Mouse (Mus musculus): ENCODE results near the gene Cbwd1.

The Cbwd1 gene

DNA sequence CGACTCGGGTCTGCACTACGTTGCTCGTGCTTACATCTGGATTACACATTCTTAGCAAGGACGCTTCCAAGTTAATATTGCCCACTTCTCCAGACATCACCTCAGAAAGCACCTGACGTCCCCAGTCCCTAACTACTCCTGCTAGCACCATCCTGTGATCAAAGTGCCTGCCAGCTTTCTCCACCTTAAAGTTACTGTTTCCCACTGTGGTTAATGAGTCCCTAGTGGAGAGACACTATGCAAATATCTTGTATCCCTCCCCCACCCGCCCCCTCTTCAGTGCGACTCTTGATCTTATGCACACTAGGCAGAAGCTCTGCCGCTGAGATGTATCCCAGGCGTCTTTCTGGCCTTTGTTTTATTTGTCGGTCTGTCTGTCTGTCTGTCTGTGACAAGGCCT lies 16.6 kb upstream of the Cbwd1 start:
- DNase-seq (ENCODE audit: low spot score in 2 of 2), result no peak

DNA sequence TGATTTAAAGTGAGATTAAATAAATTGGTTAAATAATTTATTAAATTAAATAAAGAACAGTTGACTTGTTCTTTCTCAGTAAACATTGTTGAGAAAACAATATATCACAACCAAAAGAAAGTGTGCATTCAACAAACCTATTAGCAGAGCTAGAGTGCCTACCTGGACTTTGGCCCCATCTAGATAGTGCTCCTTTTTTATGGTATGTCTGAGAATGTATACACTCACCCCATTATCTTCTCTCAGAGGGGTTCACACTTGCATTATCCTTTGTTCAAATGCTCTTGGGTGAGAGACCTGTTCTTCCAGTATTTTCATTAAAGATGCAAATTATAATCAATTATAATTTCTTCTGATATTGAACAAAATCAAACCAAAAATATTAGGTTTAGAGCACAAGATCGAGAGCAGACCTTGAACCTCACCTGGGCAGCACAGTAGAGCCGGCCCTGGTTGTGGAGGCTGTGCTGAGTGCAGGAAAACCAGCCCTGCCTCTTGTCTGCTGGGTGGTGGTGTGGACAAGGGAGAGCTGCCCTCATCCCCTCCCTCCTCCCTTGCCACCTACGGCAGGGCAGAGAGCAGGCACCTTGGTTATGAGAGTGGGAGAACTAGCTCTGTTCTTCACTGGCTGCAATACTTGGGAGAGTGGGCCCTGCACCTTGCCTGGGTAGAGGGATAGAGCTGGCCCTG lies 11.4 kb upstream of the Cbwd1 start:
- DNase-seq (ENCODE audit: low spot score in 2 of 2), result no peak

DNA sequence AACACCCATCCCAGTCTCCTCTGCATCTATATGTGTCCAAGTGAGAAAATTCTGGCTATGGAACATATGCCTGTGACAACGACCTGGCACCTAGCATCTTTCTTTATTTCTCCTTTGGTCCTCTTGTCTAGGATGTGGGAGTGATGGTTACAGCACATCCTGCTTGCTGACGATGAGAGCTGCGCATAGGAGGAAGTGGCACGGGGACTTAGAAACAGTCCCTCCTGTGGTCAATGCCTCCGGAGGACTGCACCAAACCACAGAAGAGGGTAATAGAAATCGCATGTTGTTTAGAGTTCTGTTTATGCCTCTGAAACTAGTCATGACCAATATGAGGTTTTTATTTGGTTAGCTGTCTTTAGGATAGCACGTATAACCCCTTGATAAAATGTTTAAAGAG lies 9.9 kb upstream of the Cbwd1 start:
- DNase-seq (ENCODE audit: low spot score in 2 of 2), result no peak

DNA sequence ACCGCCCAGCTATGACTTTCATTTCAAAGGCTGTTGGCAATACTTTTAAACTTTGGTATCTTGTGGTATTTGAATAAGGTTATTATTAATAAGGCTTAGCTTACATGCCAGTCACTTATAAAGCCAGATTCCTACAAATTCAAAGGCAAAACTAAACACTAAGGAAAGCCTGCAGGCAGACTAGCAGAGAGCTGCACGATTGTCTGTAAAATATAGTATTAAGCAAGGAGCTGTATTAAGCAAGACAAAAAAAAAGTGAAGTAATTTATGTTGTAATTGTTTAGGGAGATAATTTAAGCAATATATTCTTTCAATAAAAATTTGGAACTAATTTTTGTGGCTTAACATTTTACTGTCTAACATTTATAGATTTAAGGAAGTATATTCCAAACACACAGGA lies 5.5 kb upstream of the Cbwd1 start:
- no peak for DNase-seq (ENCODE audit: low spot score in 2 of 2)

DNA sequence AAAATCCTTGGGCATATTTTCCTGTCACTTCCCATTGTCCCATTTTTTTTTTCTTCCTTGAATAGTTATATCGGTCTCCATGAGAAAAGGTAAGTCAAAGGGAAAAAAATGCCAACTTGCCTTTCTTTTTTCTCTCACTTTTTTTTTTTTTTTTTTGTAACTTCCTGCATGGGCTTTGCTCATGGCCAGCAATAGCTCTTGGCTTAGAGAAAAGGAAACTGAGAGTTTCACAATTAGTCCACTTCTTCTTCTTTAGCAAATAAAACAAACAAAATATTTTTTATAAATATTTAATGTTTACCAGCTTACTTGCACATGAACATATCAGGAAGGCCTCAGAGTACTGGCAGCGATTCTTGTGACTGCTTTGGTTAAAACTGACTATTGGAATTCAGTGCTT lies 4.8 kb upstream of the Cbwd1 start:
- DNase-seq (ENCODE audit: low spot score in 2 of 2), result no peak

DNA sequence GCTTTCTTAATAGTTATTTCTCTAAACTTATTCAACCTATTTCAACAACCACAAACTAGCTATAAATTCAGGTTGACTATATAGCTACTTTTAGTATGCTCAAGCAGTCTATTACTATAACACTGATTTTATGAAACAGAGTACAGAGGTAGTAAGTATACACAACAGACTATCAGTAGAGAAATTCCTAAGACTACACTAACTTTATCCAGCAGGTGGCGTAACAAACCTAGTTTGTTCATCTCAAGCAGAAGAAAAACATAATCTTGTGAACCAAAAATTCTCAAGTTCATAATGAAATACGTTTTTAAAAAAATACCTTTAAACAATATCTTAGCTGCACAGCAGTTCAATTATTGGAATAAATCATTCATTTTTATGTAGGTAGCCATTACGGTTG lies 2.9 kb downstream of the Cbwd1 start:
- DNase-seq (ENCODE audit: low spot score in 2 of 2), result no peak

DNA sequence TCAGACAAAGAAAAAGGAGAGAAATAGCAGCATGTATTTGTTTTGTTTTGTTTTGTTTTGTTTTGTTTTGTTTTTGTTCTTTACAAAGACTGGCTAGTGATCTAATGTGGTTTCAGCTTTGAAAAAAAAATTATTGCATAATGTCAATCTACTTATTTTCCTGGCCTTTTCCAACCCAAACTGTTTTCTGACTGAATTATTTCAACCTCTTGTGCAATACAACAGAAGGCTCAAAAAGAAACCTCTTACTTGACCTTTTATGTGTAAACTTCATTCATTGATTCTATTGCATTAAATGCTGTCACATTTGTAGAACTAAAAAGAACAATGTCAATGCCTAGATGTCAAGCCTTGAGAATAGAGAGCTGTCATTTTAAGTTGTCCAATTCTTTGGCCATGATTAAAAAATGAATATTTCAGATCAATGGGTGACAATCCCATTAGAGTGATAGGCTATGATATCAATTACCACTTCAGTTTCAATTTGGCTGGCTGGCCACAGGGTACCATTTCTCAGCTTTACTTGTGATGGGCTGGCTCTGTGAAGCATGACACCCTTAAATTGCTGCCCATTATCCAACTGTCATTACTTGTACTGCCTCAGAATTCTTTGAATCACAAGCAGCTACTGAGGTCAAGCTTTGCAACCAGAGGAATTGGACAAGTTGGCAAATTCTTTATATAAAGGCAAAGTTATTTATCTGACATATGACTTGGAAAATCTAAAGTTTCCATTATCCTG lies 15.7 kb downstream of the Cbwd1 start:
- DNase-seq (ENCODE audit: low spot score in 2 of 2), result no peak

DNA sequence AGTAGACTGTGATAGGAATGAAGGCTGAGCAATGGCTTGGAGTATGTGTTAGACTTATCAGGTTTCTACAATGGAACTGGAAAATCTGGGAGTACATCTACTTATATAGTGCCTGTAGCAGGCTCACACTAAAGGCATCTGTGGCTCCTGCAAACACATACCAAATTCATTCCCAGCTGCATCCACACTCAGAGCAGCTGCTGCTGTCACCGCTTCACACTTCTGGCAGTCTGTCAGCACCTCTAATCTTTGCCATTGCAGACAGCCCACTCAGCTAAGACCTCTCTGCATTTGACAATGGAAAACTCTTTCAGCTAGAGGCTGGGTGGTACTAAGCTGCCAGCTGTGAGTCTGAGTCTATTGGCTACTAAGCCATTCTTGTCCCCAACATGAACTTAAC lies 24.3 kb downstream of the Cbwd1 start:
- DNase-seq (ENCODE audit: low spot score in 2 of 2), result no peak

DNA sequence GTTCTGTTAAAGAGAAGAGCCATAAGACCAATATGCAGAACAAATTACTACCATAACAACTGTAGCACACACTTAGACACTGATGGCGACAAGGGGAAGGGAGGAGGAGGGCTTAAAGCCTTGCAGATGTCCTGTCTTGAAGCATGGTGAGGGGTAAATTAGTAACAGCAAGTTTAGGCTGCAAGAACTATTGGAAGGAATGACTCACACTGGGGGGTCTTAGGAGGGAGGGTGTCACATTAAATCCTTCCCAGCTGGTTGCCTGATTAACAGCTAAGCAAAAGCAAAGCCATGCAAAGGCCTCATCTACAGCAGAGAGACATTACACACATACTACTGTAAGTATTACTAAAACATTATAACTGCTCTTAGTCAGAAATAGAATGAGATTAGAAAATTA lies 32.4 kb downstream of the Cbwd1 start:
- no peak for DNase-seq (ENCODE audit: low spot score in 2 of 2)

DNA sequence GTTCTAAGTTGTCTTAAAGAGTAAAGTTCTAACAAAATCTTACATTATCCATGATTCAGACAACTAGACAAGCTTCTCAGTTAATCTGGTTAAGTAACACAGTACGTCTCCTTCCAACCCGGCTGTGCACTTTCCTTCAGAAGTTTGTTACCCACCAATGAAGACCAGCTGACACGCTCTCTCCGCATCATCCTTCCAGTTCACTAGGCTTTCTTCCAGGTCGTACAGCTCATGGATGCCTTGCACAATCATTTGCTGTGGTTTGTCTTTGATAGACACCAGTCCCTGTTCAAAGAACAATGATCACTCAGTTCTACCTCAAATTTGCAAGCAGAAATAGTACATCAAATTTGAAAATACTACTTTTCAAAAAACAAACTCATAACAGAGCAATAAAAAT lies 40.5 kb downstream of the Cbwd1 start:
- no peak for DNase-seq (ENCODE audit: low spot score in 2 of 2)

DNA sequence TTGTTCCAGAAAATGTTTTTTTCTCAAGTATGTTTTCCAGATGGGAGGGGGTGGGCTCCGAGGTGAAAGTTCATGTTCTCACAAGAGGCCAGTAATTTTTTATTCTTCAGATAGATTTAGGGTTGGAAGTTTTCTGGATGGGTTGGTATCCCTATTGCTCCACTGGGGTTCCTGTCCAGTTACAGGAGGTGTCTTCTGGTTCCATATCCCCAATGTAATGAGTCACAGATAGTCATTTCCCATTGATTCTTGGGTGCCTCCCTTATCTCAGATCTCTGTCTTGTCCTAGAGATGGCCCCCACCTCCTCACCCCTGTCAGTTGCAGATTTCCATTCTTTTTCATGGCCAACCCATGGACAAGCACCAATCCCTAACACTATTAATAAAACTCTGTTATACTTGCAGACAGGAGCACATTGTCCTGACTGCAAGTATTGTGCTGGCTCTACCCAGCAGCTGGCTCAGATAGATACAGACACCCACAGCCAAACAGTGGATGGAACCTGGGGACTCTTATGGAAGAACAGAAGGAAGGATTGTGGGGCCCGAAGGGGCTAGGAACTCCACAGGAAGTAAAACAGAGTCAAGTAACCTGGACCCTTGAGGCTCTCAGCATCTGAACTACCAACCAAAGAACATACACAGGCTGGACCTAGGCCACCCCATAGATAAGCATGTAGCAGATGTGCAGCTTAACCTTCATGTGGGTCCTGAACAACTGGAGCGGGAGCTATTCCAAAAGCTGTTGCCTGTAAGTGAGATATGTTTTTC lies 52.8 kb downstream of the Cbwd1 start:
- DNase-seq (ENCODE audit: low spot score in 2 of 2), result no peak

DNA sequence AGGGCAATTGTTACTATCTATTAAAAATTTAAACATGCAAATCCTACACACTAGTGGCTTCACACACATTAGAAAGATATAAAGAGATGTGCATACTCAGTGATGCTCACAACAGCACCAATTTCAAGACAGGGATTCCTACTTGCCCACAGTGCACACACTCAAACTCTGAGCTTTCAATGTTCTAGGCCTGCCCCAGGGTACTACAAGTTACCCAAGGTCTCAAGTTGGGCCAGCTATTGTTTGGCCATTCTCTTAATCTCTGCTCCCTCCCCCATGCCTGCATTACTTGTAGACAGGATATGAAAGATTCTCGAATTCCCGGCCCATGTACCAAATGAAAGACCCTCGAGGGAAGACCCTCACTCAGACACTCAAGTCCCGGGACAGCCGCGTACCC lies 53.8 kb downstream of the Cbwd1 start:
- DNase-seq (ENCODE audit: low spot score in 2 of 2), result no peak

DNA sequence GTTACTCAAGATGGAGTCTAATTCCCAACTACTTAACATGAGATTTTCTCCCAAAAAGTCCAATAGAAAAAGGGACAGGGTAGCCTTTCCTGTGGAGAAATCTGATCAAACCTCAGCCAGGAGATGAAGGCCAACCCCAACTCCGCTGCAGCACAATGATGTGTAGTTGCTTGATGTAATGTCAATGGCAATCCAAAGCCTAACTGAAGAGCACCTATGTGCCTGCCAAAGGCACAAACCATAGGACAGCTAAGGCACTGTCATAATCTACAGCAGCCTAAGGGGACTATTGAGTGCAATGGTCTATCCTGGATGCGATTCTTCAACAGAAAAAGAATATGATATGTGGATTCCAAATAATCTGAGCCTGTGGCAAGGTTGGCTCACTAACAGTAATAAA lies 58.6 kb downstream of the Cbwd1 start:
- DNase-seq (ENCODE audit: low spot score in 2 of 2), result no peak

DNA sequence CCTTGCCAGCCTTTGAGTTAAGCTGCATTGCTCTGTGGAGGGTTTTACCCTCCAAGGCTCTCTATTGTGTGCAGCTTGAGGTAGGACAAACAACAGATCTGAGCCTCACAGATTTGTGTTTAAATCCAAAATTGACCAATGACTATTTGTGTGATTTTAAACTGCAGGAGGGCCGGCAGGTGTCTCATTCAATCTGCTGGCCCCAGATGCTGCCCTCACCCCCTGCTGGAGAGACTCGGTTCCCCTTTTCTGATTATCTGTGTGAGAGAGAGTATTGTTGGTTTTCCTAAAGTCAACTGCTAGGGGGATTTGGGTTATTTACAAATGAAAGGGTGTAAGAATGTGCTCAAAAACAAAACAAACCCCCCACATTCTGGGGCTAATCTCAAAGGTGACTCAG lies 59.2 kb downstream of the Cbwd1 start:
- DNase-seq (ENCODE audit: low spot score in 2 of 2), result no peak

DNA sequence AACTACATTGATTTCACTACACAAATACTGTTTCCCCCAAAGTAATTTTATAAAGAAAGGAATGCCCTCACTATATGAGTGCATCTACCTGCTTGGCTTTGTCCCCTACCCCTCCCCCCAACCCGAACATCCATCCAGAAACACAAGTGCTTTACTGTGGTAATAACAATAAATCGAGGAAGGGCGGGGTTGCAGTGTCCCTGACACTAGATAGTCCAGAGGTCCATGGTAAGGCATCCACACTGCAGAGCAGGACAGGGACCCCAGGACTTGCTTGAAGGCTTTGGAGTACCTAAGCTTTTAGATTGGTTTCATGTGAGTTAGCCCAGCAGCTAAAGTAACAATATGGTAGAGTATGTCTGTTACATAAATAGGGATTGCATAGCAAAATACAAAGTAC lies 59.7 kb downstream of the Cbwd1 start:
- no peak for DNase-seq (ENCODE audit: low spot score in 2 of 2)

DNA sequence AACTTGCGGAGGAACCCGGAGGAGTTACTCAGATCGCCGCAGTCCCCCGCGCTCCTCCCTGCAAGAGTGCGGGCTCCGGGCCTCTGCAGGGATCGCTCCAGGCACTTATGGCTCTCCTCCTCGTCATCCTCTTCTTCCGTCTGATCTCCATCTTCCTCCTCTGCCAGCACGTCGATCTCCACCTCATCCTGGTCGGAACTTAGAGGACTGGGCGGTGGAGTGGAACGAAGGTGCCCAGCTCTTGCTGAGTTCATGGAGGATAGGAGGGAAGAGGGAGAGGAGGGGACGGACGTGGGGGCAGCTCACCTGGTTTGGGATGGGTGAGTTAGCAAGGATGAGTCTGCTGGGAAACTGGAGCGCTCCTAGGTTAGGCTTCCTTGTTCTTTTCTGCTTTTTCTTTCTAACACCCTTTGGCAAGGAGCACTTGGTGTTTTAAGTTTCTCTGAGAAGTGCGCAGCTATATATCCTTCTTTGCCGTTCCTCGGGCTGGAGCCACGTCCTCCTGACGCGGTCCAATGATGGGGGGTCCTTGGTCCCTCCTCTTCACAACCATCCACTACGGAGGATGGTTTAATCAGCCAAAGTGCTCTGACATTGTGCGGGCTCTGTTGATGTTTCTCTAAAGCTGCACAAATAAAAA lies 60.7 kb downstream of the Cbwd1 start, which contains the start of gene Foxd4:
Foxd4 (minus strand) TSS at position 617 of the 640 bp plus-strand sequence.
- DNase-seq (ENCODE audit: low spot score in 2 of 2), result no peak

DNA sequence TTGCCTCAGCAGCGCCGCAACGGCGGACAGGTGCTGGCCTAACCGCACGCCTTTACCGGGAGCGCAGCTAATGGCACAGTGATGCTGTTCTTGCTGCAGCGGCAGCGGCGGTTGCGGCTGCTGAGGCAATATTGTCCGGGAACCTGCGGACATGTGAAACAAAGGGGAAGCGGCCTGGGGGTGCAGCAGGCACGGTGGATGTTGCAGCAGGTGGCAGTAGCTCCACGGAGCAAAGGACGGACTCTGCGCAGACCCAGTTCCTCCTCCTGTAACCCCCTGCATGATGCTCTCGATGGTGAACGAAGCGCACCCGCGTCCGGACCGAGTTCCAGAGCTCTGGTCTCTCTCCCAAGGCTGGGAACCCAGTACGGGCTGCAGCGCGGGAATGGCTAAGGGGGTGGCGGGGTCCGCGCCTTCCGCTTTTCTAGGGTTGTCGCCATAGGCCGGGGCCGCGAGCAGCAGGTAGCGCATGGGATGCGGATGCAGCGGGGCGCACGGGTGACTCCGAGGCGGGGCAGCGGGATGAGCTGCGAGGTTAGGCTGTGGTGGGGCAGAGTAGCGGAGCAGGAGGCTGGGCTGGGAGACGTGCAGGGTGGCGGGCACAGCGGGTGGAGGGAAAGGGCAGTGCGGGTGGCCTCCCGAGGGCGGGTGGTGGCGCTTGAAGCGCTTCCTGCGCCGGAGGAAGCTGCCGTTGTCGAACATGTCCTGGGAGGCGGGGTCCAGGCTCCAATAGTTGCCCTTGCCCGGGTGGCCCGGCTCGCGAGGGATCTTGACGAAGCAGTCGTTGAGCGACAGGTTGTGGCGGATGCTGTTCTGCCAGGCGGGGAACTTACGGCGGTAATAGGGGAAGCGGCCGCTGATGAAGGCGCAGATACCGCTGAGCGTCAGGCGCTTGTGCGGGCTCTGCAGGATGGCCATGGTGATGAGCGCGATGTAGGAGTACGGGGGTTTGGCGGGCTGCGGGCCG lies 61.5 kb downstream of the Cbwd1 start:
- DNase-seq (ENCODE audit: low spot score in 2 of 2), result peak in 1 of 2 experiments; percentile 1

DNA sequence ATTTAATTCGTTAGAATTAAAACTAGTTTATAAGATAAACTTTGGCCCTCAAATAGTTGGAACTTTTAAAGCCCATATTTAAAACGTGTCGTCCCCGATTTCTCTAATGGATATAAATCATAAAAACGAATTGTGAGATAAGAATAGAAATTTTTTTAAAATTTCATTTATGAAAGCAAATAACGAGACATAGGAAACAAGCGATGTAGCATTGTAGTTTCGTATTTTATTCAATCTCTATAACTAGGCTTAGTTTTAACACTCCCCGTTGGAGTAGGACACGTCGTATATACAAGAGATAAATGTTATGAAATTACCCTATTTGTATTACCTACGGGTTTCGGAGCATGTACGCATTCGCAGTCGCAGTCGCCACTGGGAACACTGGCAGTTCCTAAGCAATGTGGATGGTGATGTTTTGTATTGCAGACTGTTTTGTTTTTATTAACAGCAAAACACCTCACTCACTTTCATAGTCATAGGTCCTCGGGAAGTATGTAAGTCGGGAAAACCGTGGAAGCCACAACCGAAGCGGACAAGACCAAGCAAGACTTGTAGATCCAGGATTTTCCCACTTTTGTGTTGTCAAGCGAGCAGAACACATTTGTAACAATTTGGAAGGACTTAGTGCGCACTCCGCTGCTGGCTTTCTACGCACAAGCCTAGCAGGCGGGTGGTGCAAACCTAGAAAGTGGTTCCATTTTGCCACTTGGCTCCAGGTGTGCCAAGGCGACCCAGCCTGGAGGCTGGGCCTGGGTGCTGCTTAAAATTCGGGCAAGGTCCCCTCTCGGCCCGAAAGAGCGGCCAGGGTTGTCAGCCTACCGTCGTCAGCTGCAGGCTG lies 62.5 kb downstream of the Cbwd1 start:
- peak in 1 of 2 experiments; percentile 1 for DNase-seq (ENCODE audit: low spot score in 2 of 2)

DNA sequence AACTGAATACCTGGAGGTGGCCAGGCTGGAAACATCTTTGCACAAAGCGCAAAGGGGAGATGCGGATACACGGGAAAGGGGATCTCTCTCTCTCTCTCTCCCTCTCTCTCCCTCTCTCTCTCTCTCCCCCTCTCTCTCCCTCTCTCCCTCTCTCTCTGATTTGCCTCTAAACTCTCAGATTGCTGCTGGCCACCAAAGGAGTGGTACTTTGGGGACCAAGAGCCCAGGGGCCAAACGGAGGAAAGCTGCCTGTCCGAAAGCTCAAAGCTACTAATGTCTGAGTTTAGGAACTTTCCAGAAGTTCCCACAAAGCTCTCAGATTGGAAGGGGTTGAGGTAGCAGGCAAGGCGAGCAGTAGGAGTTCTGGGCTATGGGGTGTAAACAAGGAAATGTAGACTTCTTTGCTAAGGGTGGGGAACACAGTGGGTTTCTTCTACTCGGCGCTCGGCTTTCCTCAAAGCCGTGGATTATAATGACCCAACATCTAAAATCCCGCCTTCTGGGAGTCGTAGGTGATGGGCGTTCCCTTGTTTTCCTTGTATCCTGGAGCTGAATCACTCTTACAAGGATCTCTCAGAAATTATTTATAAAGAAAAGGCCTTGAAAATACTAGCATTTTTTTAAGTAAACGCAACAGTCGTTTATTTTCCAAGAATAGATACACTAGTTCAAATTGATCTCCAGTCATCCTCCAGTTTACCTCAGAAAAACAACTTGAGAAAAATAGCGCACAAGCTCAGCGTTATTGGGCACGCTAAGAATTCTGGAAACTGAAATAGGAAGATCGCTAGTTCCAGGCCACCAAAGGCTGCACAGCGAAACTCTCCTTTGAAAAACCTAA lies 63.3 kb downstream of the Cbwd1 start:
- no peak for DNase-seq (ENCODE audit: low spot score in 2 of 2)

All from urinary bladder, postnatal 36 days (tissue).